Mouse (Mus musculus): ENCODE results near the gene Sgms2.
A peak's percentile ranks its signal among the peaks of the same experiment; 100 is the strongest.

The Sgms2 gene

GRCm38 (mm10) chr3:131488403-131488802, 2.8 kb downstream of the Sgms2 start:
- no peak for DNase-seq (ENCODE audit: low spot score)

- no peak for DNase-seq (ENCODE audit: low spot score)
Measured at GRCm38 (mm10) chr3:131485388-131485787, 5.8 kb downstream of the Sgms2 start.

GRCm38 (mm10) chr3:131483650-131484049, 7.6 kb downstream of the Sgms2 start:
- no peak for DNase-seq (ENCODE audit: low spot score)

DNA sequence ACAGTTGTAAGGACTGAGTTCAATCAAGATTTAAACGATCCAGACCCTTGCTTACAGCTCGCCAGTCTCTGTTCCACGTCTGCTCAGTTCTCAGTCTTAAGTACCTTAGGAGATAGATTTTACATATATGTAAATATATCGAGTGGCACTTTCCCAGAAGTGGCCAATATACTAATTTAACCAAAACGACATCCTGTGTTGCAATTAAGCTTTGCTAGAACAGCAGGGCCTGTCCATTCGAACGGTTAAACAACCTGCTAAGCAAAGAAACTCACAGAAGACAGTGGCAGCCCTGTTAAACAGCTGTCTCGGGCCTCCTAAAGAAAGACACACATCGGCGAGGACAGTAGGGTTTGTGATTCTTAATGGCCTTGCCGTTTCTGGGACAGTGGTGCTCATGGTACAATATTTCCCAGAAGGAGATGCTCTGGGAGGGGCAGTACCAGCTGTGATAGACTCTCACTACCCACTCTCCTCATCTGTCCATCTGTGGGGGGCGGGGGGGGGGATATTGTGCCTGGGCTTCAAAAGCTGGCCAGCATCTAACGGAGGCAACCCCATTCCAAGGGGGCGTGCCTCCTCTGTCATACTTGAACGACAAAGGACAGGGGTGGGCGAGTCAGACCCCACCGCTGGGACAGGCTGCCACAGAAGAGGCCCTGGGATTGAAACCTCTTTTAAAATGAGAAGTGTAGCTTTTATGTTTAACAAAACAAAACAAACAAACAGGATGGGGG, 9.1 kb downstream of the Sgms2 start:
- DNase-seq (ENCODE audit: low spot score): no peak

DNA sequence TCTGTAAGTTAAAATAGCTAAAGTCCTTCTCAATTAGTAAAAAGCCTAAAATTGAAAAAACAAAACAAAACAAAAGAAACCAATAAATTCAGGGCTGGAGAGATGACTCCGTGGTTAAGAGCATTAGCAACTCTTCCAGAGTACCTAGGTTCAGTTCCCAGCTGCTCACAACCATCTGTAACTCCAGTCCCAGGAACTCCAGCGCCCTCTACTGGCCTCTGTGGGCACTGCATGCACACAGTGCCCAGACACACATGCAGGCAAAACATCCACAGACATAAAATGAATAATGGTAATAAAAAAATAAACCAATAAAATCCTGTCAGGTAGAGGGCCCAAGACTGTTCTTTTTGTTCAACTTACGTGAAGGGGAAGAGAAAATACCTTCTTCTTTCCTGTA, 10.6 kb downstream of the Sgms2 start:
- no peak for DNase-seq (ENCODE audit: low spot score)

DNA sequence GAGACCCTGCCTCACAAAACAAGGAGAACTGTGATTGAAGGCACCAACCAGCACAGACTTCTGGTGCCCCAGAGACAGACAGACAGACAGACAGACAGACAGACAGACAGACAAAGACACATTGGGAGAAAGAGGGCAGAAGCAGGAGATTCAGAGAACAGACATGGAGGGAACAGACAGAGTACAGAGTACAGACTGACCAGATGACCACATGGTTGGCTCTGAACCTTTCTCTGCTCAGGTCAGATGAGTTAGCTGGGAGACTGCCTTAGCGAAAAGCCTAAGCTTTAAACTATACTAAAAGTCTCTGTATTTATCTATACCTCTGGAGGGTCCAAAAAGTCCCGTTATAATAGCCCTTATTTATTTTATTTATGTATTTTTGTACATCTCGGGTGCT, 11.8 kb downstream of the Sgms2 start:
- DNase-seq (ENCODE audit: low spot score): no peak

DNA sequence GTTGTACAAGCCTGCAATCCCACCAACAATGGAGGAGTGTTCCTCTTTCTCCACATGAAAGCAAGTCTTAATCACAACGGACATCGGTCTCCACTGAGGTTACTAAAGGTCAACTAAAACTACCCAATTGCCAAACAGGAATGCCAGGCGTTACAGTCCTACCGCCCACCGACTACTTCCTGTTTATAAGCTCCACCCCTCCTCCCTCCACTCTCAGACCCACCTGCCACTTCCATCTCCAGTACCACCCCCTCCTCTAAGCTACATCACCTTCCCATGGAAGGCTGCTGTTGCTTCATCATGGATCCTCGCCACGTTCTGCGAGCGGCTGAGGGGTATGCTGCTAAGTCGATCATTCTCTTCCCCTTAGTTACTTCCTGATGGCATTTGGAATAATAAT, 15.2 kb downstream of the Sgms2 start:
- DNase-seq (ENCODE audit: low spot score): no peak

DNA sequence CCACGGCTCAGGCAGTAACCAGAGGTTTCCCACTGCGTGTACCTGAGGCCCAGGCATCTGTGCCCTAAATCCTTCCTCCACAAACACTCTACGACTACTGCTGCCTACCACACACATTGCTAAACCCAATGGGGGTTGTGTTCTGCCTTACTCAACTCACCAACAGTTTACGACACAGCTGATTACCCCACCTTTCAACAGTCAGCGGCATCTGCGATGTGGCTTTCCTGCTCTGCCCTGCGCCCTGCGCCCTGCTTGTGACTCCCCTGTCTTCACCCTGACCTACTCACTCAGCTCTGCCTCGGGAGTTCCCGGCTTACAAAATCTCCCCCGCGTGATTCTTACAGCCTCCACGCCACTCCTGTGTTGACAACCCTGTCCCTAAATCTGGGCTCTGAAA, 16.7 kb downstream of the Sgms2 start:
- no peak for DNase-seq (ENCODE audit: low spot score)

DNA sequence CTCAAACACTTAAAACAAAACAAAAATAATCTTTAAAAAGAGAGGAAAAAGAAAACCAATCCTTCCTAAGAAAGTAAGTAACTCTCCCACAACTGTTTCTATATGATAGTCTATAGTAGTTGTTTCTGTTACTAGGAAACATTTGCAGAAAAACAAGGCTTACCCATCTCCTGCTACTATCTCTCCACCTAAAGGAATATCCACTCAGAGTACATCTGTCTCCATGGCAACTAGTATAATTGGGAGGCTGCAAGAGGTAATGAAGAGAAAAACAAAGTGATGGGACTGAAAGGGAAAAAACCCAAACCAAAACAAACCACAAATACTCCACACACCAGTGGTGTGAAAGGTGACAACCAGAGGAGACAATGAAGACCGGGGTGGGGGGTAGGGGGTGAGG, 17.7 kb downstream of the Sgms2 start:
- DNase-seq (ENCODE audit: low spot score): no peak

GRCm38 (mm10) chr3:131471836-131472235, 19.4 kb downstream of the Sgms2 start:
- no peak for DNase-seq (ENCODE audit: low spot score)

DNA sequence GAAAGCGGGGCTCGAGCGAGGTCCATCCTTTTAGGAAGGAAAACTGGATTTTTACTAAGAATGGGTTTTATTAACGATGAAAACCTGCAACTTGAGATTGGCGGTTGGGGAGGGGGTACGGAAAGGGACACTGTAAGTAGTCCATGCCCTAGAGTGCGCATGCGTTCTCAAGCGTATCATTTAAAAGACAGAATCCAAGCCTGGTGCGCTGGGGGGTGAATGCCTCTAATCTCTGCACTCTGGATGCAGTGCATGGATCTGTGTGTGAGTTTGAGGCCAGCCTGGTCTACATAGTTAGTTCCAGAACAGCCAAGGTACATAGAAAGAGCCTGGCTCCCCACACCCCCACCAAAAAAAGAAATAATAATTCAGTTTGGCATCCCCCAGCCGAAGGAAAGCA, 19.8 kb downstream of the Sgms2 start:
- DNase-seq (ENCODE audit: low spot score): no peak

DNA sequence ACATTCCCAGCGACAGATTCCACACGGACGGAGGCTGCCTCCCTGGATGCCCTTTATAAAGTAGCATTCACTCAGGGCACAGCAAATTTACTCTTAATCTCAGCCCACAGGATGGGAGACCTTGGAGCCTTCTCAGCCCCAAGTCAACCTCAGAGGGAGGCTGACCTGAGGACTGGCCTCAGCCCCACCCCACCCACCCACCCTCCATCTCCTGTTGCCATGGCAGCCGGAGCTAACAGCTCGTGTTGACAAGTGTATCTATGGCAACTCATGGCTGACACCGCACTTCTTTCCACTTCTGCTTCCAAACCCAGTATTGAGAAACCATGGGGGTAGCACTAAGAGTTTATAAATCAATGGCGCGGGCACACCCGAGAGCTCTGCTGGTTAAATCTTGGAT, 20.4 kb downstream of the Sgms2 start:
- peak; percentile 68 for DNase-seq (ENCODE audit: low spot score)

DNA sequence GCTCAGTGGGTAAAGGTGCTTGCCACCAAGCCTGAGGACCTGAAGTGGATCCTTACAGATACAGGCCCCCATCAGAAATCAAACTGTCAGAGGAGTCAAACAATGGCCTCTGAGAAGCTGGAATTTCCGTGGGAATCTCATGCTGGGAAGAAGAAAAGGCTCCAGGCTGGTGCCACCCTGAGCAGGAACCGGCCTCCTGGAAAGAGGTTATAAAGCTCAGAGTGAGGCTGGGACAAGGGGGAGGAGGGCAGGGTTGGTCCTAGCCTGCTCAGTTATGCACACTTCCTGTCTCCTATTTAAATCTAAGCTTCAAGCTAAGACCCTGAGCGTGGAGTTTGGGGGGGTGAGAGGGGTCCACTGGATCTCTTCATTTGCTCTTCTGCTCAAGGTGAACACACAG, 21.6 kb downstream of the Sgms2 start:
- DNase-seq (ENCODE audit: low spot score): no peak

DNA sequence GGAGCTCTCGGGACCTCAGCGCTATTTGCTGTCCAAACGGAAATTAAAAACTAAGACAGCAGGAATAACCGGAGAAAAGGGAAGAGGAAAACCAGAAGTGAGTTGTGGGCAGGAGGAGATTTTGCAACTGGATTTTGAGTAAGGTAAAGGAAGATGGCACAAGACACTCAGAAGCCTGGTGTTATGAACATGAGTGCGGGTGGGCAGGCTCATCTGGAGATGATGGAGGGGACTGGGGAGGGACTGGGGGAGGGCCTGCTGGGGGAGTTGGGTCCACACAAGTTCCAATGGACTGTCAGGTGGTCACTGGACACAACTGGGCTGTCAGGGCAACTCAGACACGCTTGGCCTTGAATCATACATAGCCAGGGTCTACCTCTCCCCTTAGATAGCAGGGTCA, 24.8 kb downstream of the Sgms2 start:
- no peak for DNase-seq (ENCODE audit: low spot score)

- no peak for DNase-seq (ENCODE audit: low spot score)
Measured at GRCm38 (mm10) chr3:131465536-131466260, 25.5 kb downstream of the Sgms2 start.

GRCm38 (mm10) chr3:131372996-131373395, 118.2 kb downstream of the Sgms2 start:
- no peak for DNase-seq (ENCODE audit: low spot score)

DNA sequence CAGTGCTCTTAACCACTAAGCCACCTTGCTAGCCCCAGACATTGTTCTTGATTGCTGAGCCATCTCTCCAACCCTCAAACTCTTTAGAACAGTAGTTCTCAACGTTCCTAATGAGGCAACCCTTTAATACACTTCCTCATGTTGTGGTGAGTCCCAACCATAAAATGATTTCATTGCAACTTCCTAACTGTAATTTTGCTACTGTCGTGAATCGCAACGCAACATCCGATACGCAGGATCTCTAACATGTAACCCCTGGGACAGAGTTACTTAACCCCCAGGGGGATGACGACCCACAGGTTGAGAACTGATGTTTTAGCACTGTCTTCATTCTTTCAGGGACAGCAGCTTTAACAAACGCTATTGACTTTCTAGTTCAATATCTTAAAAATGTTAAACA, 122.5 kb downstream of the Sgms2 start:
- no peak for DNase-seq (ENCODE audit: low spot score)

- DNase-seq (ENCODE audit: low spot score): no peak
Measured at GRCm38 (mm10) chr3:131367452-131367851, 123.8 kb downstream of the Sgms2 start.

DNA sequence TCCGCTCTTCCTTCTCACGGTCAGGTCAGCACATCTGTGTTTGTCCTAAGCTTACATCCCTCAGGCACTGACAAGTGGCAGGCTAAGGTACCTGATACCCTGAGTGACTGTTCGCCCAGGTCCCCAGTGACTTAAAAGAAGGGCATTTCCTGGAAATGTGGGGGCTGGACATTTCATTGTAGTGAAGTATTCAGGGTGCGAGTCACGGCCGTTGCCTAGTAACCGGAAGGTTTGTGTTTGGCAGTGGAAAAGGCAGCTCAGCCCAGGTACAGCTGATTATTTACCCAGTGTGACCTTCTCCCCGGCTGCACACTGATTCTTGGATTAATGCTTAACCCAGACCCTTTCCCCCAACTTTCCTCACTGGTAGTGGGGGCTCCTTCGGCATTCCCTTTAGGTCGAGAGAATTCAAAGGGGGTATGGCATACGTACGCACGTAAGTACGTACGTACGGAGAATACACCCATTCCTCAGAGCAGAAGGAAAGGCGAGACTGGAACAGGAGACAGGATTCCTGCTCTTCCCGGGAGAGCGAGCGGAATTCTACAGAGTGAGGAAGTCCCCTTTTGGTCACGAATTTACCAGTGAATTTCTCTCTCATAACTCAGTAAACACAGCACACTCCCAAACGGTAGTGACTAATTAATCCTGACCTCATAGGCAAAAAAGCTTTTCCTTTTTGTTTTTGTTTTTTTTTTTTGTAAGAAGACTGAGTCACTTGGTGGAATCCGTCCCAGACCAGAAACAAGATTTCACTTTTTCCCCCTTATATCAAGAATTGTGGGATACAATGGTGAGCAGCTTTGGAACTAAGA, 126.4 kb downstream of the Sgms2 start:
- DNase-seq (ENCODE audit: low spot score): peak; percentile 45

- no peak for DNase-seq (ENCODE audit: low spot score)
Measured at GRCm38 (mm10) chr3:131364194-131364593, 127.0 kb downstream of the Sgms2 start.

GRCm38 (mm10) chr3:131363602-131364001, 127.6 kb downstream of the Sgms2 start:
- no peak for DNase-seq (ENCODE audit: low spot score)

GRCm38 (mm10) chr3:131361960-131362359, 129.3 kb downstream of the Sgms2 start:
- no peak for DNase-seq (ENCODE audit: low spot score)

DNA sequence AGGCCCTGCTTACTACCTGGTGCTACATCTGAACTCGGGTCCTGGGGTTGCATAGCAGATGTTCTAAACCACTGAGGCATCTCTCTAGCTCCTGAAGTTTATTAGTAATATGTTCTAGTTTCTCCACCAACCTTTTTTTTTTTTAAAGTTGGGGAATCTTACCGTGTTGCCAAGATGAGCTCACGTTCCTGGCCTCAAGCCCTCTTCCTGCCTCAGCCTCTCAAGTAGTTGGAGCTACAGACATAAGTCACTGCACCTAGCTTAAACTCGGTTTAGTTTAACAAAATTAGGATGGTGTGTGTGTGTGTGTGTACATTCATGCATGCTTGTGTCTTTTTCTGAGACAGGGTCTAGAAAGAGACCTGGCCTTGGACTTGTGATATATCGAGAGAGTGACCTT, 132.2 kb downstream of the Sgms2 start:
- DNase-seq (ENCODE audit: low spot score): no peak
